Mouse (Mus musculus): Measurements from ENCODE around the gene Umod.

DNA sequence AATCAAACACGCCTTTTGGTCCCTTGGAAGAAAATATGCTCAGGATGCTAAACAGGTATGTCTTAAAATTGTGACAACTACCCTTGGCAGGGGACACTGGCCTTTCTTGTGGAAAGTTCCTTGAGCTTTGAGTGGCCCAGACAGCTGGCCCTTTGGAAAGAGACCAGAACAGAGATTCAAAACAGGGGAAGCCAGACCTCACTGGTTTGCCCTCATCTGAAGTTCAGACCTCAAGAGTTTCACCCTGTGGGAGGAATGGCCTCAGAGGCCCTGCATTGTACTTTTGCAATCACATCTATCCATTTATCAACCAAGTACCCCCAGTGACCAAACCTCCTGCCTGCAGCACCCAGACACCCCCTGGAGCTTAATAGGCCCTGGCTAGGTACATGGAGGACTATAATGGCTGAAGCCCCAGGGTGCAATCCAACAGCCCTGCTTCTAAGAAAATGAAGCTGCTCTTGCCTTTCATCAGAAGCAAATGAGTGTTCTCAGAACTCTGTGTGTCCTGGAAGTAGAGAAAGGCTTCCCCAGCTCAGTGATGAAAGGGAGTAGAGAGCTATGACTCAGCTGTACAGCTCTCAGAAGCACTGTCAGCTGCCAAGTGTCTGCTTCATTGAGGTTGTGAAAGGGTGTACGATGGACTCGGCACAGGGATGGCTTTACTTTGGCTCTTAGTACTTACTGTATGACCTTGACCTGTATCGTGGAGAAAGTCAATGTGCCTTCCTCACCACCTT lies 11.1 kb upstream of the Umod start:
- TF ChIP-seq CTCF (conservative IDR thresholded peaks at IDR 0.05; ENCODE audit: insufficient read depth, insufficient read length, low read depth, low read length) = no peak
- TF ChIP-seq POLR2A (IDR thresholded peaks at IDR 0.05; ENCODE audit: low read depth, low read length) = no peak

All from kidney, adult 2 months (tissue).